Mouse (Mus musculus) embryonic fibroblast, embryonic 13.5 days (primary cell): Measurements from ENCODE around the gene Rnd2.

ENCODE experiments used
- CTCF ChIP-seq: IDR thresholded peaks from 2 replicates; pipeline ENCODE4 v1.5.1; 2011; ENCODE audit warnings: mild to moderate bottlenecking, control low read depth, low read length, moderate library complexity, borderline replicate concordance; ENCODE audit not compliant: insufficient read depth
- POLR2A ChIP-seq: IDR thresholded peaks from 2 replicates; pipeline ENCODE4 v1.6.1; 2011; ENCODE audit warnings: low read depth, mild to moderate bottlenecking, control low read depth, low read length, moderate library complexity

DNA sequence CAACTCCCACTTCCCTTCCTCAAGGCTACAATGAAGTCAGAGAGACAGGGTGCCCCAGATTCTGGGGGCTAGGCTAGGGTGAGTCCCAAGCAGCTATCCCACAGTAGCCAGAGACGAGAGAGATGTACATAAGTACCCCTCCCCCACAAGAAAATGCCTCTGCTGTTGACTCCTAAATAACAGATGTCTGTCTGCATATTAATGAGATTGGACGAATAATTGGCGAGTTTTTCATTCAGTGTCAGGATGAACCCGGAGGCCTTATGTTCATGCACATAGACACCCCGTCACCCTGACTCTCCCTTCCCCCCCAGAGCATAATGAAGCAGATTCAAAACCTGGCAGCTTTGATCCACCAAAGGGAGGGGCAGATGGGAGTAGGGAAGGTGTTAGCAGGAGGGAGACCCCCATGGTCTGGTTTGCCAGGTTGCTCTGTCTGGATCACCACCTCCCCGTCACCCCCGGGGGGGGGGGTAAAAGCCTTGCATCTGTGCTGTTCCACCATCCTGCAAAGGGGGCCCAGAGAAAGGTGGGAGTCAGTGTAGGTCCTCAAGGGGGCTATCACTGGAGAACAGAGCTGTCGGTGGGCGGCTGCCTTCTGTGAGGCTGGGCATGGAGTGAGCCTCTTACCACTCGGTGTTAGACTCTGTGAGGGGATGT is 12.9 kb downstream of the Rnd2 start:
- TF ChIP-seq CTCF: no peak
- no peak for TF ChIP-seq POLR2A
